Mouse (Mus musculus) midbrain, embryonic 11.5 days (tissue): Measurements from ENCODE around the gene Dnah6. TPM values are rescaled to one million over a fixed set of nuclear protein-coding genes. Genes with fewer than 3 reads are reported as not detected.

ENCODE experiments used
- ATAC-seq: fragments of 200-750 bp; cut with Nextera tagmentation; 2 replicates; pipeline ENCODE4 v1.8.0; 2017; ENCODE audit warnings: moderate TSS enrichment, moderate library complexity; ENCODE audit not compliant: low FRiP score
- DNase-seq: peaks from one replicate; pipeline ENCODE4 v3.0.0; 2015; ENCODE audit warnings: low spot score; ENCODE audit errors: missing footprints
- H3K27ac ChIP-seq: fragments of 300-500 bp; sonication (generic); 2 replicates; pipeline ENCODE4 v1.5.1; 2014; ENCODE audit warnings: low read depth, low read length
- H3K27me3 ChIP-seq: fragments of 300-500 bp; sonication (generic); 2 replicates; pipeline ENCODE4 v1.6.1; 2014; ENCODE audit warnings: mild to moderate bottlenecking, low read length, moderate library complexity, mixed read lengths; ENCODE audit not compliant: control insufficient read depth, insufficient read depth
- H3K36me3 ChIP-seq: fragments of 300-500 bp; sonication (generic); 2 replicates; pipeline ENCODE4 v1.6.1; 2014; ENCODE audit warnings: mild to moderate bottlenecking, low read length, moderate library complexity, mixed read lengths; ENCODE audit not compliant: control insufficient read depth, insufficient read depth
- H3K4me1 ChIP-seq: fragments of 300-500 bp; sonication (generic); 2 replicates; pipeline ENCODE4 v1.6.1; 2014; ENCODE audit warnings: low read length; ENCODE audit not compliant: control insufficient read depth, insufficient read depth
- H3K4me2 ChIP-seq: fragments of 300-500 bp; sonication (generic); 2 replicates; pipeline ENCODE4 v1.6.1; 2014; ENCODE audit warnings: mild to moderate bottlenecking, moderate library complexity
- H3K4me3 ChIP-seq: fragments of 300-500 bp; sonication (generic); 2 replicates; pipeline ENCODE4 v1.5.1; 2014; ENCODE audit warnings: low read depth, low read length
- H3K9ac ChIP-seq: fragments of 300-500 bp; sonication (generic); 2 replicates; pipeline ENCODE4 v1.6.1; 2014; ENCODE audit warnings: low read length
- H3K9me3 ChIP-seq: fragments of 300-500 bp; sonication (generic); 2 replicates; pipeline ENCODE4 v1.6.1; 2016; ENCODE audit warnings: low read length; ENCODE audit not compliant: control insufficient read depth
- WGBS: fragments of 180-500 bp; shearing (Covaris S2); extraction: QIAGEN DNeasy Blood & Tissue Kit; methylation state at CpG from one replicate; pipeline ENCODE4 v1.1.7; 2014; 5-methylcytosine and 5-hydroxymethylcytosine counted together
- polyA plus RNA-seq: library from polyadenylated mRNA; unstranded; fragments of >200 nt; fragmentation: Nextera tagmentation; extraction: Ambion mirVana; gene quantifications from 2 replicates; pipeline ENCODE4 v1.2.1, GENCODE M21; 2014

The Dnah6 gene
- polyA plus RNA-seq, 1 experiment from 2014 or later, result 0.05 TPM

DNA sequence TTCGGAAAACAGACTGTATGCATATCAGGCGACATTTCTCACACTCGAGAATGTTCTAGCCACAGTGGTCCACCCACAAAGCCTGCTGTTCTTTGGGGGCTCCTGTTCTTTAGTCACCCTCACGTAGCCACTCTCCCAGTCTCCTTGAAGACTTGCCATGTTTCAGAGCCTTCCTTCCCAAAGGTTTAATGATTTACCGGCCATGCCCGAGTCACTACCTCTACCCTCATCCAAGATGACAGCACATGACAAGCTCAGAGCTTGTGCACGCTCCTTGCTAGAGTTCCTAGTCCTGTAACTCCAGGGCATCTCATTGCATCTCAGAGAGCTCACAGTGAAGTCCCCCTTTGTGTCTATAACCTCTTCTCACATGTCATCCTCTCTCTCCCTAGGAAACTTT lies 174.2 kb downstream of the Dnah6 start:
- Histone ChIP-seq H3K4me1 (no peaks in the 10 kb centered on the region), H3K27ac (no peak overlapping the region), H3K4me2 (no peak overlapping the region), H3K9me3 (no peaks in the 10 kb centered on the region), H3K27me3 (no peaks in the 10 kb centered on the region), H3K36me3 (no peaks in the 10 kb centered on the region), H3K9ac (no peak overlapping the region), H3K4me3 (no peak overlapping the region)
- ATAC-seq, result no peak
- WGBS, result 92% methylated on average over 7 of the region's 7 CpGs
- no peak for DNase-seq

DNA sequence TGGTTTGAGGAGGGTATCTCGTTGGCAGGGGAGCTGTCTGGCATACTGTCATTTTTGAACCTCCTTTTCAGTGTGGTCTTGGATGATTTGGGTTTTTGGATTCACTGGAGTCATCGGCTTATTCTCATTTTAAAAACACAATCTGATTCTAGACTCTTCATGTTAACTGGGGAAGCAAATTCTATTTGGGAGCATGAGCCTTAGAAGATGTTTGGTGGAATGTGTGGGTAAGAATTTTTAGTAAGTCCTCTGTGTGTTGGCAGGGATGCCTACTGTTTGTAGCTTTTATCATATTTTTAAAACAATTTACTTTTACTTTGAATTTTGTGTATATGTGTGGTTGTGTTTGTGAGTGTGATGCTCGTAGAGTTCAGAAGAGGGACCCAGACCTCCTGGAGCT lies 175.5 kb downstream of the Dnah6 start:
- Histone ChIP-seq H3K9me3 (no peaks in the 10 kb centered on the region), H3K4me2 (no peak overlapping the region), H3K36me3 (no peaks in the 10 kb centered on the region), H3K27ac (no peak overlapping the region), H3K4me3 (no peak overlapping the region), H3K27me3 (no peaks in the 10 kb centered on the region), H3K9ac (no peak overlapping the region), H3K4me1 (no peaks in the 10 kb centered on the region)
- WGBS, result 87% methylated on average over 3 of the region's 3 CpGs
- DNase-seq, result no peak
- ATAC-seq, result no peak

DNA sequence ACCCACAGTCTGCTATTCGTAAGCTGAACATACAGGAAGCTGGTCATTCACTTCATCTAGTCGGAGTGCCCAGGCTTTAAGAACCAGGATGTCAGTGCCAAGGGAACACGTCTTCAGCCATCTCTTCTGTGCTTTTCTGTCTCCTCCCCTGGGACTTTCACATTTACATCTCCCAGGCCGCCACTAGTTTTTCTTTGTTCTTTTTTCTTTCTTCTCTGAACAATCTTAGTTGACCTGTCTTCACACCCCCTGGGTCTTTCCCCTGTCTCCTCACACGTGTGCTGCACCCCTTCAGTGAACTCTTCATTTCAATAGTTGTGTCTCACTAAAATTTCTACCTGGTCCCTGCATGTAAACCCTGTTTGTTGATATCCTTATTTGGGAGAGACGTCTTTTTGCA lies 179.2 kb downstream of the Dnah6 start:
- WGBS, result 78% methylated on average over 6 of the region's 6 CpGs
- no peak overlapping the region for H3K4me2 ChIP-seq
- no peaks in the 10 kb centered on the region for H3K27me3 ChIP-seq
- ATAC-seq, result no peak
- no peaks in the 10 kb centered on the region for H3K9me3 ChIP-seq
- H3K9ac ChIP-seq, result no peak overlapping the region
- H3K4me3 ChIP-seq, result no peak overlapping the region
- no peaks in the 10 kb centered on the region for H3K4me1 ChIP-seq
- no peak overlapping the region for H3K27ac ChIP-seq
- no peaks in the 10 kb centered on the region for H3K36me3 ChIP-seq
- no peak for DNase-seq

DNA sequence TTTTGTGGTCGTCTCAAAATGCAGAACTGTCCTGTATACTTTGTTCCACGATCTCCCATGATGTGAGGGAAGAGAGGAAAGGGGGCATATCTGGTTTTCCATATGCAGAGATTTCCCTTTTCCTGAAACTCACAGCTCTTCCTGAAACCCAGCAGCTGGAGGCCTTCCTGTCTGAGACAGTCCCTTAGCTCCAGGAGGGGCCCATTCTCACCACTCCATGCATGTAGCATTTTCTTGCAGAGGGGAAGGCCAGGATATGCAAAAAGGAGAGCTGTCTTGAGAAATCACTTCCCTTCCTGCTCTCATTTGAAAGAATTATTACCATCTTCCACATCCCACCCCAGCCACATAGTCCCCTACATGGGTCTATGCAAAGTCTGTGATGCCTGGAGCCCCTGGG lies 183.2 kb downstream of the Dnah6 start:
- H3K27me3 ChIP-seq, result no peaks in the 10 kb centered on the region
- H3K4me1 ChIP-seq, result no peaks in the 10 kb centered on the region
- H3K27ac ChIP-seq, result no peak overlapping the region
- no peak overlapping the region for H3K9ac ChIP-seq
- no peak overlapping the region for H3K4me3 ChIP-seq
- ATAC-seq, result no peak
- H3K9me3 ChIP-seq, result no peaks in the 10 kb centered on the region
- no peak for DNase-seq
- no peak overlapping the region for H3K4me2 ChIP-seq
- H3K36me3 ChIP-seq, result no peaks in the 10 kb centered on the region
- WGBS, result 89% methylated on average over 2 of the region's 2 CpGs

DNA sequence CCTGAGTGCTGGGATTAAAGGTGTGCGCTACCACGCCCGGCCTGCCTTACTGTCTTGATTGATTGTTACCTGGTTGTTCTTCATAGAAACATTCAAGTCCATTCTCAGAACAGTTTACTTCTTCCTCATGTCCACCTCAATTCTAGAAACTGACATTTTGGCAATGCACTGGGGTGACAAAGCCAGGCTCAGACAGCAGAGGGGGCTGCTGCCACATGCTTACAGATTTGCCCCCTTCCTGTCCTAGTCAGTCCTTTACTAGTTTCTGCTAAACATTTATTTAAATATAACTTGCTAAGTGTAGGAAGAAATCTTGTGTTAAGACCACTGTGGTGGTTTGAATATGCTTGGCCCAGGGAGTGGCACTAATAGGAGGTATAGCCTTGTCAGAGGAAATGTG lies 192.6 kb downstream of the Dnah6 start:
- no peaks in the 10 kb centered on the region for H3K9me3 ChIP-seq
- DNase-seq, result no peak
- H3K27ac ChIP-seq, result no peak overlapping the region
- H3K9ac ChIP-seq, result no peak overlapping the region
- no peak overlapping the region for H3K4me3 ChIP-seq
- ATAC-seq, result no peak
- no peaks in the 10 kb centered on the region for H3K4me1 ChIP-seq
- H3K27me3 ChIP-seq, result no peaks in the 10 kb centered on the region
- no peak overlapping the region for H3K4me2 ChIP-seq
- H3K36me3 ChIP-seq, result no peaks in the 10 kb centered on the region
- WGBS, result 96% methylated on average over 3 of the region's 3 CpGs

DNA sequence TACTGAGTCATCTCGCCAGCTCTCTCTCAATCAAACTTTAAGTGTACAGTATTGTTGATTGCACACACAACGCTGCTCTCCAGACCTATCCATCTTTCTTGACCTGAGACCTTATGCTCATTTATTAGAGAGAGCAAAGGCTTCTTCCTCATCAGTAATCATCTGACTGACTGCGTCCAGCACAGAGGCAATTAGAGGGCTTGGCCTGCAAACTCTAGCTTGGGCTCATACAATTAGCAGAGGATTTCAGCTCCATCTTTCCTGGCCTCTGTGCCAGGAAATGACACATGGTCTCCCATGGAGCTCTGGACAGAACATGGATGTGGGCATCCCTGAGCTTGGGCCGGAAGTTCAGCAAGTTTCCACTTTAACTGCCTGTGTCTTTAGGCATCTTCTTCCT lies 193.6 kb downstream of the Dnah6 start:
- H3K9ac ChIP-seq, result no peak overlapping the region
- no peak overlapping the region for H3K4me3 ChIP-seq
- H3K4me2 ChIP-seq, result no peak overlapping the region
- no peak overlapping the region for H3K27ac ChIP-seq
- H3K36me3 ChIP-seq, result no peaks in the 10 kb centered on the region
- no peaks in the 10 kb centered on the region for H3K4me1 ChIP-seq
- DNase-seq (no peak), ATAC-seq (no peak)
- H3K9me3 ChIP-seq, result no peaks in the 10 kb centered on the region
- no peaks in the 10 kb centered on the region for H3K27me3 ChIP-seq
- 82% methylated on average over 4 of the region's 4 CpGs for WGBS

DNA sequence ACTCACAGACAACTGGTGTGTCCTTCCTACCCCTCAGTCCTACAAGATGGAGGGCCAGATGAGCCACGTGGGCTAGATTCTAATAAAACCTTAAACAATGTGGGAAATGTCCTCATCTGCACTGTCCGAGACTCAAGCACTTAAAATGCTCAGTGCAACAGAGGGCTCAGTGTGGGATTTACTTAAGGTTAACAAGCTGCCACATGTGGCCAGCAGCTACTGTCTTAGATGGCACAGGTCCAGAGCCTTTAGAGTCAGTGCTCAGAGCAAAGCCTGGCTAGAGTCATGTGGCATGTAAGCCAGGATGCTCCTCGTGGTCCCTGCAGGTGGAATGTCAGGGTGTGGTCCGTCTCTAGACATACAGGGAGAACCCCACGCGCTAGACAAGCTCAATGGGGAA lies 194.6 kb downstream of the Dnah6 start:
- no peaks in the 10 kb centered on the region for H3K9me3 ChIP-seq
- H3K4me2 ChIP-seq, result no peak overlapping the region

DNA sequence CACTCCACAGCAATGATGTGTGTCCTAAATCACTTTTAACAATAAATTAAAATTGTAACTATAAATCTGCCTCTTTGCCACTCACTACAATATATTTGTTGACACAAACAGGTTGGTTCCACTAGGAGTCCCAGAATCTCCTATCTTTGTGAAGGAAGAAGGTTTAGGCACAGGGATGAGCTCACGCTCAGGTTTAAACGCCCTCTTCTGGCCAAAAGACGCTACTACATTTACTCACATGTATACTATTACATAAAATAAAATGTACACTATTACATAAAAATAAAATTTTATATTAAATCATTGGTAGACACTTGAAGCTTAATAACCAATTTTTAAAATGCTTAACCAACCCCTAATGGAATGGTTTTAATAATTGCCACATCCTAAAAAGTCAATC lies 201.4 kb downstream of the Dnah6 start:
- Histone ChIP-seq H3K4me1 (no peaks in the 10 kb centered on the region), H3K9me3 (no peaks in the 10 kb centered on the region), H3K27ac (no peak overlapping the region), H3K4me3 (no peak overlapping the region), H3K36me3 (no peaks in the 10 kb centered on the region), H3K27me3 (no peaks in the 10 kb centered on the region), H3K4me2 (no peak overlapping the region), H3K9ac (no peak overlapping the region)
- DNase-seq (no peak), ATAC-seq (no peak)
- under 1% methylated on average over 3 of the region's 3 CpGs for WGBS

More for the DNA sequence above, 194.6 kb downstream of the Dnah6 start:
- DNase-seq (no peak), ATAC-seq (no peak)
- H3K4me3 ChIP-seq, result no peak overlapping the region
- H3K27me3 ChIP-seq, result no peaks in the 10 kb centered on the region
- 87% methylated on average over 6 of the region's 6 CpGs for WGBS
- no peak overlapping the region for H3K9ac ChIP-seq
- H3K4me1 ChIP-seq, result no peaks in the 10 kb centered on the region
- no peak overlapping the region for H3K27ac ChIP-seq
- no peaks in the 10 kb centered on the region for H3K36me3 ChIP-seq

DNA sequence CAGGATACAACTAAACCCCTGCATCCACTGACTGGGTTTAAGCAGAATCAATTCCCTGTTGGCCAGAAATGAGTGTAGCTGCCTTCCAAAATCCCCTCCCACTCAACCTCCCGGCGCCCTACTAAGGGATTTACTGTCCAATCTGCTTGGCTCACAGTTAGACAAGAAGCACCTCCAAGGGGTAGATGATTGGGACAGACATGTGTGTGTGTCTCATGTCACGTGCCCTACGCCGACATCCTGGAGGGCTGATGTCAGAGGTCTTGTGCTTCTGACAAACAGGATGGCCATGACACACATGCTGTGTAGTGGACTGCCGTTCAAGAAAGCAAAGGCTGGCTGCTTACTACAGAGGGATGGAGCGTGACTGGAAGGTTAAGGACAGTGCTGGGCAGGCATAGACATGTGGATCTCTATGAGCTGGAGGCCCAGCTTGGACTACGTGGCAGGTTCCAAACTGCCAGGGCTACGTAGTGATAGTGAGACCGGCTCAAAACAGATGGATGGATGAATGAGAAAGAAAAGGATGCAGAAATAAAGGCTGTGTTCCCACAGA lies 202.6 kb downstream of the Dnah6 start:
- Histone ChIP-seq H3K36me3 (no peaks in the 10 kb centered on the region), H3K4me1 (no peaks in the 10 kb centered on the region), H3K27ac (no peak overlapping the region), H3K27me3 (no peaks in the 10 kb centered on the region), H3K4me2 (no peak overlapping the region), H3K9me3 (no peaks in the 10 kb centered on the region), H3K4me3 (no peak overlapping the region), H3K9ac (no peak overlapping the region)
- no peak for ATAC-seq
- 84% methylated on average over 10 of the region's 10 CpGs for WGBS
- DNase-seq, result no peak
